Mouse (Mus musculus): Measurements from ENCODE around the gene Mex3a.
A peak's percentile ranks its signal among the peaks of the same experiment; 100 is the strongest.

The Mex3a gene

DNA sequence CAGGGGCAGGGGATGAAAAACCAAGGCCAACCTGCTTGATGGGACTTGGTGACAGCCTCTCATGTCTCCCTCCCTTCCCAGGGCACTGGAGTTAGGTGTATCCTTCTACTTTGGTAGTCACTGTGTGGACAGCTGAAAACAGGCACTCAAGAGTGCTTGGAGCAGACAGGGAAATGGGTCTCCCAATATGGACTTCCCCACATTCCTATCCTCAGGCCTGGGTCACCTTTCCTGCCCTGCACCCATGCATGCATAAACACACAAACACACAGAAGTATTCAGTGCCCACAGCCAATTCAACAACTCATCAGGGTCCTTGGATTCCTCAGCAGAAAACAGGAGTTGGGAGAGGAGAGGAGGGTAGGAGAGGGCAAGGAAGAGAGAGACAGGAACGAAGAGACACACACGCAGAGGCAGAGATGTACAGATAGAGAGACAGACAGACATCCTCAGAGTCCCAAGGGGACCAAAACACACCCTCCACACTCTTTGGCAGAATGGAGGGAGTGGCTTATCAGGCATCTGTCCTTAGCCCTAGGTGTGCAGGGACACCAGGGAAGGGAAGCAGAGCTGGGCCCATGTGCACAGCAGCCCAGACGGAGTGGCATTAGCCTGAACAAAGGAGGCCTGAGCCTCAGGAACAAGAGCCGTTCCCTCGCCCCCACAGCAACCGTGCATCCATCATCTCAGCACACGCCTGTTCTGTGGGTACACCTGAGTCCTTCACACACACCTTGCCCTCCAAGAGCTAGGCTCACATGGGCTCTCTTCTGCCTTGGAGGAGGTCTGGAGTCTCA, 2.8 kb upstream of the Mex3a start:
- no peak for DNase-seq

DNA sequence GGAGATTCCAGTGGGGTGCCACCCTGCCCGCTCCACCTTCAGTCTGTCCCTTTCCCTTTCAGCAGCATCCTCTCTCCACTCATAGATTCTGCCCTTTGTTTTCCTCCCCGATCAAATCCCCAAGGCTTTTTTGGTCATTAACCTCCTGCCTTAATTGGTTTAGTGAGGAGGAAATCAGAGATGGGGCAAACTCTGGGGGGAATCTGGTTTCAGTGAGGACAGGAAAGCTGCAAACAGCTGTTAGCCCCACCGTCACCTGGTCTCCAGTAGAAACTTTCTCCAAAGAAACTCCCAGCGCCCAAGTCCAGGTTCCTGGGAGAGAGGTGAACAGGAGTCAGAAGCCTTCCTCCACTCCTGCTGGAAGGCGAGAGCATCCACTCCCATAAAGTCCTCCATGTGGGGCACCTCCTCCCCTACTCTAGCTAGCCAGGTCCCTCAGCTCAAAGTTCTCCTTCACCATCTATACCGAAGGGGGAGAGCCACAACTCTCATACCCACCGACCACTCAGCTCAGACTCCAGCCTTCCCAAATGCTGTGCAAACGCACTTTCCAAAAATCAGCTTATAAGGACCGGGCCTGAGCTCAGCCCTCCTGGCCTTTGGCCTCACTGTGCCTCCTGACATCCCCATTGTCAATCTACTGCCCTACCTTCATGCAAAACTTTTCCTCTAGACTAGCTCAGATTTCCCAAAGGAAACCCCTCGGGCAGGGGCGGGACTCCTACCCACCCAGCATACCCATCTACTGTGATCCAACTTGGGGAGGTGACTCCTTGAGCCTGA, 1.9 kb upstream of the Mex3a start:
- no peak for DNase-seq

- DNase-seq: peak; percentile 83
Observed at GRCm38 (mm10) chr3:88531348-88532298, 572 bp upstream of the Mex3a start.

- no peak for DNase-seq
Observed at GRCm38 (mm10) chr3:88532689-88533511, 705 bp downstream of the Mex3a start.

DNA sequence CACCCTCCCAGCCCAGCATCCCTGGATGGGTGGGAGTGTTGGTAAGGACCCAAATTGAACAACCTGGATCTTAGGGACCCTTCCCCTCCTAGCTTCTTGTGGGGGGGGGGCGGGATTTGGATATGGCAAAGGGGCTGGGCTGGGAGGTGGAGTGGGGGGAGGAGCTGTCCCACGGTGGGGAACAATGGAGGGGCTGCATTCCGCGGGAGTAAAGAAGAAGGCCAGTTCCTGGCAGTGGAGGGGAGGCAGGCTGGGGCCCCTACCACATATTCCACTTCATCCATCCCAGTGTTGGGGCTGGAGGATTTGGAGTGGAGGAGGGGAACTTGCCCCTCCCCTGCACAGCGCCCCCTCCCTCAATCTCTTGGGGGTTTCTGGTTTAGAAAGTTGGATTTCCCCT, 1.5 kb downstream of the Mex3a start:
- DNase-seq: no peak

GRCm38 (mm10) chr3:88535005-88535404, 2.8 kb downstream of the Mex3a start:
- DNase-seq: no peak

GRCm38 (mm10) chr3:88535527-88535926, 3.3 kb downstream of the Mex3a start:
- no peak for DNase-seq

DNA sequence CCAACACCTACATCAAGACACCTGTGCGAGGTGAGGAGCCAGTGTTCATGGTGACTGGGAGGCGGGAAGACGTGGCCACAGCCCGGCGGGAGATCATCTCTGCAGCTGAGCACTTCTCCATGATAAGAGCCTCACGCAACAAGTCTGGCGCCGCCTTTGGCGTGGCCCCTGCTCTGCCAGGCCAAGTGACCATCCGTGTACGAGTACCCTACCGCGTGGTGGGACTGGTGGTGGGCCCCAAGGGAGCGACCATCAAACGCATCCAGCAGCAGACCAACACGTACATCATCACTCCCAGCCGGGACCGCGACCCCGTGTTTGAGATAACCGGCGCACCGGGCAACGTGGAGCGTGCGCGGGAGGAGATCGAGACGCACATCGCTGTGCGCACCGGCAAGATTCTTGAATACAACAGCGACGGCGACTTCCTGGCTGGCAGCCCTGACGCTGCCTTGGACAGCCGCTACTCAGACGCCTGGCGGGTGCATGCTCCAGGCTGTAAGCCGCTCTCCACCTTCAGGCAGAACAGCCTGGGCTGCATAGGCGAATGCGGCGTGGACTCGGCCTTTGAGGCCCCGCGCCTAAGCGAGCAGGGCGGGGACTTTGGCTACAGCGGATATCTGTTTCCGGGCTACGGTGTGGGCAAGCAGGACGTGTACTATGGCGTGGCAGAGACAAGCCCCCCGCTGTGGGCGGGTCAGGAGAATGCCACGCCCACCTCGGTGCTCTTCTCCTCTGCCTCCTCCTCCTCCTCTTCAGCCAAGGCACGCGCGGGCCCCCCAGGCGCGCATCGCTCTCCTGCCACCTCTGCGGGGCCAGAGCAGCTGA, 4.1 kb downstream of the Mex3a start:
- DNase-seq: peak; percentile 88

DNA sequence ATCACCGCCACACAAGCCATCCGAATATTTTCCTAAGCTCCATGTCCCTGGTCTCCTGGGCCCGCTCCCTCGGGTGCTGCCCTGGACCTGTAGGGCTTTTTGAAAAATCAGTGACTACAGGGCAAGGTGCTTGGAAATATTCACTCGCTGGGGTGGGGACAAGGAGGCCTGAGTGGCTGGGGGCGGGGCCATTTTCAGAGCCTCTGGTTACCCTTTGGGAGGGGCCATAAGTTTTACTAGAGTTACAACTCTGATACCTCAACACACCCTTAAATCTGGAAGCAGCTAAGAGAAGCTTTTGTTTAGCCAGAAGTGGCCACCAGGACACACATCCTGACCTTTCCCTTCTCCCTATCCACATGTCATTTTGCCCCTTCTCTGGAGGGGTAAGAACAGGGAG, 5.0 kb downstream of the Mex3a start:
- no peak for DNase-seq

GRCm38 (mm10) chr3:88538271-88539145, 6.3 kb downstream of the Mex3a start:
- DNase-seq: no peak

DNA sequence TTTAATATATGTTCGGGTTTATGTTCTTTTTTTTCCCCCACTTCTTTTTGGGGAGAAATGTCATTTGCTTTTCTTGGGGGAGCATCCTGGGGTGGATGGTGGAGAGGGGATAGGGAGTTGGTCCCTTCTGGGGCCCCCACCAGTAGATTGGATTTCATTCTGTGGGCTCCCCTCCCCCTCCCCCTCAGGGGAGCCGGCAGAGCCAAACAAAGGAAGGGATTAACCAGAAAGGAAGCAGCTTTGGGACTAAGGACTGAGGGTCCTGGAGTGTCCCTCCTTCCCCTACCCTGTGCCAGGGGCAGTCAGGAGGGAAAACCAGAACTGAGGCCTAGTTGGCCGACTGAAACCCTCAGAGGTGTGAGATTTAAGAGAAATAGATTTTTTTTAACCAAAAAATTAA, 7.2 kb downstream of the Mex3a start:
- no peak for DNase-seq

DNA sequence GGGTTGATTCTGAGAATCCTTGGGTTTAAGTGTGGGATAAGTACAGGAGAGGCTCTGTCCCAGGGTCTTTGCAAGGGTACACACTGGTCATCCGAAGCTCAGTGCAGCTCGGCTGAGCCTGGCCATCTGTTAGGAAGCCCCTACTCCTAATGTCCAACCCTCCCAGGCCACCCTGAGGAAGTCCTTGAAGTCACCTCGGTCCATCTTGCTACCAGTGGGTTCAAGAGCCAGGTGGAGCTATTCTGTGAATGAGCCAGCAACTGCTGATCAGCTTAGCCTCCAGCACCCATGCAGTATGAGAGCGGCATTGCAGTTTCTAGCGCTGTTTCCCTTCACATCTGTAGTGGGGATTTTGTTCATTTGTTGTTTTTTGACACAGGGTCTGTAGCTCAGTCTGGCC, 7.9 kb downstream of the Mex3a start:
- DNase-seq: no peak

- DNase-seq: no peak
Observed at GRCm38 (mm10) chr3:88541622-88542401, 9.6 kb downstream of the Mex3a start.

GRCm38 (mm10) chr3:88542486-88542885, 10.3 kb downstream of the Mex3a start:
- DNase-seq: no peak

- DNase-seq: no peak
Observed at GRCm38 (mm10) chr3:88543174-88543573, 11.0 kb downstream of the Mex3a start.

- DNase-seq: no peak
Observed at GRCm38 (mm10) chr3:88543651-88544410, 11.6 kb downstream of the Mex3a start.

DNA sequence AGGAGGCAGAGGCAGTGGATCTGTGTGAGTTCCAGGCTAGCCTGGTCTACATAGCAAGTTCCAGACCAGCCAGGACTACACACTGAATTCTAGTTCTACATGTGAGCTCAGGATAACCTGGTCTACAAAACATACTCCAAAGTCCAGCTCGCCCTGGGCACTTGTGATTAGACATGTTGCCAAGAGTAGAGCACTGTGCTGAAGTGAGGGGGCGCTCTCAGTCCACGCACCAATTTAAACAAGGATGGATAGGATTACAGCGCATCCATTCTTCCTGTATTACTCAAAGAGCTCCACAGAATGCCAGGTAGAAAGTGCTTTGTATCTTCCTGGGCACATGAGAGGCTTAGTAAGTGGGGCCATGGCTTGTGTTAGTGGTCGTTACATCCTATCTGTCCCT, 12.3 kb downstream of the Mex3a start:
- no peak for DNase-seq

- DNase-seq: no peak
Observed at GRCm38 (mm10) chr3:88544955-88545591, 12.9 kb downstream of the Mex3a start.
